Mouse (Mus musculus) right cerebral cortex, adult 18-20 months (tissue): ENCODE data around the gene Tmem254b.
"Not testable (repeated sequence)": the region's sequence is repeated elsewhere in the genome, so short reads cannot be mapped to it uniquely, and the experiment has no call there.

Source experiments
- DNase-seq: peaks from one replicate; pipeline ENCODE4 v3.0.0; 2022; ENCODE audit warnings: mixed read lengths

The Tmem254b gene

DNA sequence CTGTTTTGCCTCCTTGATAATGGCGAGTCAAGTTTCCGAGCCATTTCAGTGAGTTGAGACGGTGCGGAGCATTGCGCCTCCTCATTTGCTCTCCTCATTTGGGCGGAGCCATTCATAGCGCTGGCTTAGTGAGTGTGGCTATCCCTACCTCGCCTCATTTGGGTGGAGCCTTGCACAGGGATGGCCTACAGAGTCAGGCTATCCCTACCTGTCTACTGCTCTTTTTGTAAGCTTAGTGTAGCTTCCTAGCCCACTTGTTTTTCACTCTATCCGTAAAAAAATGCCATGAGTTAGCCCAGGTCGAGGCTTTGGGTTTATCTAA is at the start of gene Tmem254b:
Gene Tmem254b (minus strand): TSS at position 116 of the 322 bp plus-strand sequence.
- DNase-seq, result not testable (repeated sequence)

- DNase-seq, result not testable (repeated sequence)
Measured at GRCm38 (mm10) chr14:26237183-26237582, 30.3 kb upstream of the Tmem254b start.

DNA sequence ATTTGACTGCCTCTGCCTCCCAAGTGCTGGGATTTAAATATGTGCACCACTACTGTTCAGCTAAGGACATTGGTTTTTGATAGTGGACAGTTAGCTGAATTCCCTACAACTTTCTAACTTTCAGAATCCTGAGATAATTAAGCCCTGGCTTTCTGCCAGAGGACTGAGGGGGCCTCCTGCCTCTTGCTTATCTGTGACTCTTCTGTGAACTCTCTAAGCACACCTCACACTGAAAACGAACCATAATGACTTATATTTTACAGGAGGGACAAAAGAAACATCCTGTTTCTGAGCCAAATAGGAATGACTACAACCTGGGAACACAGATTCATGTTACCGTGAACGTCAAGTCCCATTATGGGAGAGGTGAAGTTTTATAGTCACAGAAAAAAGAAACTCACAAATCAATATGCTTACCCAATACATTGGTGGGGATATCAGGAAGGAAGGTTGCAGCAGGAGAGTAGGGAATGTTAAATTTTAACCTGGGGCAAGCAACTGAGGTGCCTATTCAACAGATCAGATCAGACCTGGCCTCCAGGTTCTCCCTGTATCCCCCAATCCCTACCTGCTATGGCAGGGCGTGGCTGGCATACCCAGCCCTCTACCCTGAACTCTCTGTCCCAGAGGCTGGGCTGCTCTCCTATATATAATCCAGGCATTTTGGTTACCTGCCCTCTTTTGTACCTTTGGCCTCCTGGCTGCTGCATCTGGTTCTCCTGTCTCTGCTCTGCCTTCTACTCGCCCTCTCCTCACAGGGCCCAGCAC is 9.6 kb upstream of the Tmem254b start:
- not testable (repeated sequence) for DNase-seq

- DNase-seq, result not testable (repeated sequence)
Measured at GRCm38 (mm10) chr14:26206197-26206925, 480 bp downstream of the Tmem254b start.

- DNase-seq, result not testable (repeated sequence)
Measured at GRCm38 (mm10) chr14:26197851-26198250, 9.0 kb downstream of the Tmem254b start.

- not testable (repeated sequence) for DNase-seq
Measured at GRCm38 (mm10) chr14:26188361-26188760, 18.5 kb downstream of the Tmem254b start.

DNA sequence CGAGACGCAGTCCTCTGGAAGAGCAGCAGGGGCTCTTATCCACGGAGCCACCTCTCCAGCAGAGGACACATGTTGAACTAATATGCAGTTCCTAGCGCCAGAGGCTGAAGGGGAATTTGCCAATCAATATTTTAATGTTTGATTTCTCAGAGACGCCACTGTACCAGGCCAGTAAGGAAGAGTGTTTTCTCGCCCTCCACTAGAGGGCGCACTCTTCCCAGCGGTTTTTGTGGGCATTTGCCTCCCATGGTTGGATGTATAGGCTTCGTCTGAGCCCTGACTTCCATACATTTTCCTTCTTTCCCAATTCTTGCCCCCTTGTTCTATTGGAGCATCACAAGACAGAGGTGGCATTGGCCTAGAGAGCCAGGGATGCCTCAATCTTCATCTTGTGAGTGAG is 20.2 kb downstream of the Tmem254b start:
- DNase-seq, result not testable (repeated sequence)

GRCm38 (mm10) chr14:26182380-26182779 is 24.5 kb downstream of the Tmem254b start, which contains the start of gene Plac9b:
Gene Plac9b, minus strand, starts transcription at chr14:26182480.
- DNase-seq, result not testable (repeated sequence)

DNA sequence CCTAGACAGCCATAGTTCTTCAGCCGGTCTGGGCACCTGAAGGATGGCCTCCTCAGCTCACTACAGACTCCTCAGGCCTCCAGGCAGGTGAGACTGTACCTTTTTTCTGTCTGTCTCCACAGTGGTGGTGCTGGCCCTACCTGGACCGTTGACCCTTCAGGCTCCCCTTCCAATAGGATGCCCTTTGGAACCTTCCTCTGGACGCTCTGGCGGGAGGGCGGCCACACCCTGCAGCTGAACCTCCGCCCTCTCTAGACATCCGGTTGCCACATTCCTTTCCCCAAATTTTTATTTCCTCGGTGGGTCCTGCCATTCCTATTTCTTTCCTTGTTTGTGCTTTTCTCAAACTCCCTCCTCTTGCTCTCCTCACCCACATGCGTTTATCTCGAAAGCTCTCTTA is 25.2 kb downstream of the Tmem254b start:
- not testable (repeated sequence) for DNase-seq

DNA sequence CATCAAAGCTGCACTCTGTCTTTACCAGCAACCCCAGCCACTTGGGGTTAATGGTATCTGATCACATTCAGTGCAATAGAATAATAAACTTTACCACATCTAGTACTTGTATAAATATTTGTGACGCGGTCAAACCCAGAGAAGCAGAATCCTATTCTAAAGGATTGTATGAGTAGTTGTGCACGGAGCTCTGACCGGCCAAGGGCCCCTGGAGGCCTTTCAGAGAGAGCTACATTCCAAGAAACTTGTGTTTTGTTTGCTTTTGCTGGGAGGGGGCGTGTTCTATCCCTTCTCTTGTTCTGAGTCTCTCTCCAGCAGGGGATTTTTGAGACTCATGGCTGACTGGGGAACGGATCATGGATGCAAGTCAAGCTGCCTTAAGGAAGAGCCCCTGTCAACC is 31.8 kb downstream of the Tmem254b start:
- DNase-seq, result not testable (repeated sequence)

DNA sequence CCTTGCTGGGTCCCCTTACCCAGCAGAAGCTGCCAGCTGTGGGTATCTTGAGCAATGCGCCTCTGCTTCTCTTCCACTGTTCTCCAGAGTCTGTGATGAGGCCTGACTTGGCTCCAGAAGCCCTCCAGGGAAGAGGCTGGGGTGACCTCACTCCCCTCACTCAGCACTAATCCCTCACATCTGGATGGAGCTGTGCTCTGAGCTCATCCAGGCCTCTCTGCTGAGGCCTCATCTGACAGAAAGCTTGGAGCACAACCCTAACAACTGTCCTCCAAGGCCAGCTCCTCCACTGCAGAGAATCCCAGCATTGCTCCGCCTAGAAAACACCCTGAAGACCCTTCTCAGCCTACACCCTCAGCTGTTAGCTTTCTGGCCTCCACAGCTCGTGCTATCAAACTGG is 32.9 kb downstream of the Tmem254b start:
- not testable (repeated sequence) for DNase-seq

- DNase-seq, result not testable (repeated sequence)
Measured at GRCm38 (mm10) chr14:26165266-26165665, 41.6 kb downstream of the Tmem254b start.

DNA sequence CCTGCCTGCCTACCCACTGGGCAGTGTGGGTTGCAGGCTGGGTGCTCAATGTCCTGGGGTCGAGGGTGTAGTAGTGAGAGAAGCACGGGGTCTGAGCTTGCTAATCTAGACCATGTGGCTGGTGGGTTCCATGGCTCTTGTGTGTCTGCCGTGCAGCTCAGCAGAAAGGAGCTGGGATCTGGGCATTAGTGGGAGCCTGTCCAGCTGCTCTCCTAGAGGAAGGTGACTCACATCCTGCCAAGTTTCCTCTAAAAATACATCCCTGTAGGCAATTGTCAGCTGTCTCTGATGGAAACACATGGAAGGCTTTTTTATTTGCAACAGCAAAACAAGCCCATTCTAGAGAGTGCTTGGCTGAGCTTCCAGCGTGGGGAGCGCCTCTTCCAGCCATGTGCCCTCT is 44.4 kb downstream of the Tmem254b start:
- DNase-seq, result not testable (repeated sequence)

GRCm38 (mm10) chr14:26161156-26161555 is 45.7 kb downstream of the Tmem254b start:
- DNase-seq, result not testable (repeated sequence)

DNA sequence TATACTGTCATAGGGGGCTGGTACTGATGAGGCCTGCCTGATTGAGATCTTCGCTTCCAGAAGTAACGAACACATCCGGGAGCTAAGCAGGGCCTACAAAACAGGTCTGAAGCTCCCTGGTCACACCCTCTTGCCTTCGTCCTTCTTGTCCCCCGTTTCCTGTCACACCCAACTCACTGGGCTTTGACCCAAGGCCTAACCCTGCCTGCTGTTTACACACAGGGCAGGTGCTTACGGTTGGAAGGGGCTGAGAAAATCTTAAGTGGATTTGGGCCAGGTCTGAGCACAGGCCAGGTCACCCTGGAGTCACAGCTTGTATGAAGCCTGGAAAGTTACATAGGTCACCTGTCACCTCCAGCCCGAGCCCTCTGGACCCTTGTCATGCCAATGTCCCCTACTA is 50.8 kb downstream of the Tmem254b start:
- DNase-seq, result not testable (repeated sequence)
